27 mouse cellular contexts compared by ENCODE assay signal in the genomic region with DNA sequence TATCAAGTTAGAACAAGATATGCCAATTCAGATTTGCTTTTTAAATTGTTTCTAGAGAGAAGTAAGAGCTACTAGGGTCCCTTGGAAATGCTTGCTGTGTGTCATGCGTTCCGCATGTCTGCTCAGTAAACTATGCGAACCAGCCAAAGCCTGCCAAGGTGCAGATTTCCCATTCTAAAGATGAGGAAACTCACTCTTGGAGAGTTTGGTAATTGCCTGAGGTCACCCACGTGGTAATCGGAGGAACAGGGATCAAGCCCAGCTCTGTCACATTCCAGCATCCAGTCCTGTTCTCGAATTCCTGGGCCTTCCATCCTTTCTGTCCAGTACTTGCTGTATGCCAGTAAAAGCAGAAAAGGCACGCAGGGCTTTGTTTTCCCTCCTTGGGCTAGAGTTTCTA.
DNase-seq lines count a peak whose midpoint lies in the region; ATAC-seq and TF ChIP-seq lines count a peak whose summit lies in the region.
"Had no signal": no experiment of that assay in that cellular context is flagged by ENCODE, and none has a peak within 500 bp of the region (broad histone marks: within the 10 kb centered on the region; RNA-seq: fewer than 3 reads in every experiment).

No protein-coding gene starts in this region.

- H3K9ac ChIP-seq in kidney, embryonic 15.5 days: no peak overlapping the region
- H3K9ac ChIP-seq: embryonic facial prominence, embryonic 12.5 days; forebrain, postnatal 0 days; heart, embryonic 12.5 days; heart, embryonic 15.5 days; hindbrain, embryonic 13.5 days; intestine, embryonic 15.5 days had no signal

- H3K9me3 ChIP-seq in kidney, embryonic 15.5 days (replicated peaks): no peaks in the 10 kb centered on the region
- H3K9me3 ChIP-seq: embryonic facial prominence, embryonic 12.5 days; heart, embryonic 12.5 days; heart, embryonic 15.5 days; hindbrain, embryonic 10.5 days; hindbrain, embryonic 13.5 days; intestine, embryonic 15.5 days had no signal

- H3K27ac ChIP-seq in kidney, embryonic 15.5 days: peak overlapping the region; percentile 1; the same call in 1 of the 2 replicates
- H3K27ac ChIP-seq: embryonic facial prominence, embryonic 12.5 days; gastrocnemius, adult 2 months; heart, embryonic 15.5 days; hindbrain, embryonic 10.5 days; hindbrain, embryonic 13.5 days; intestine, embryonic 15.5 days had no signal

- no peak for ATAC-seq in kidney, embryonic 15.5 days (replicated peaks; ENCODE audit: low FRiP score)
- ATAC-seq in Patski: no peak
- ATAC-seq: forebrain, embryonic 14.5 days; forebrain, postnatal 0 days; hindbrain, embryonic 16.5 days; intestine, embryonic 15.5 days had no signal

- H3K4me1 ChIP-seq in kidney, embryonic 15.5 days: peaks cover 14% of the 10 kb centered on the region
- H3K4me1 ChIP-seq: embryonic facial prominence, embryonic 12.5 days; hindbrain, embryonic 13.5 days had no signal

- no peak overlapping the region for H3K4me2 ChIP-seq in kidney, embryonic 15.5 days
- H3K4me2 ChIP-seq: embryonic facial prominence, embryonic 12.5 days; heart, embryonic 12.5 days; heart, embryonic 15.5 days; hindbrain, embryonic 13.5 days; intestine, embryonic 15.5 days had no signal

- CTCF ChIA-PET in Patski (lab: Charles Lee): no interaction called here

- TF ChIP-seq CTCF in Patski (IDR thresholded peaks at IDR 0.05): no peak

- H3K27me3 ChIP-seq in kidney, embryonic 15.5 days: no peaks in the 10 kb centered on the region
- no peaks in the 10 kb centered on the region for H3K27me3 ChIP-seq in Patski
- H3K27me3 ChIP-seq: embryonic facial prominence, embryonic 12.5 days; heart, embryonic 12.5 days; heart, embryonic 15.5 days; hindbrain, embryonic 13.5 days; intestine, embryonic 15.5 days had no signal

- WGBS in kidney, embryonic 15.5 days: 61% methylated on average over 7 of the region's 7 CpGs

- H3K36me3 ChIP-seq in kidney, embryonic 15.5 days: no peaks in the 10 kb centered on the region
- H3K36me3 ChIP-seq: embryonic facial prominence, embryonic 12.5 days; heart, embryonic 12.5 days; heart, embryonic 15.5 days; hindbrain, embryonic 10.5 days; hindbrain, embryonic 13.5 days; intestine, embryonic 15.5 days had no signal

- no peak for DNase-seq in kidney, postnatal 4 days
- DNase-seq in Muller cell, postnatal 12 days (ENCODE audit: inconsistent ontology term): peak; percentile 34
- peak; percentile 31 for DNase-seq in Patski (ENCODE audit: low read depth, low spot score)
- peak; percentile 68 for DNase-seq in gonadal fat pad, adult 2 months (ENCODE audit: low read depth)
- no peak for DNase-seq in right cerebral cortex, postnatal 4 days
- DNase-seq in cerebellum, adult 9-11 months: no peak
- DNase-seq: adrenal gland, adult 2 months; adrenal gland, postnatal 14 days; B cell, adult 2 months; cerebellum, adult 11 months; cerebellum, adult 8-10 months; cerebellum, postnatal 14 days; forebrain, postnatal 0 days; gastrocnemius, adult 2 months; gastrocnemius, postnatal 14 days; heart, adult 18-20 months; heart, postnatal 10 days; heart, postnatal 36 days had no signal

- POLR2A ChIA-PET in Patski (lab: Charles Lee): no interaction called here

- H3K4me3 ChIP-seq in kidney, embryonic 15.5 days (replicated peaks): no peak overlapping the region
- H3K4me3 ChIP-seq: embryonic facial prominence, embryonic 12.5 days; gastrocnemius, adult 2 months; heart, embryonic 12.5 days; heart, embryonic 15.5 days; hindbrain, embryonic 10.5 days; hindbrain, embryonic 13.5 days; intestine, embryonic 15.5 days had no signal

- in situ Hi-C loops in Patski (cut with MboI; ENCODE audit: low pct_unique_long_range_greater_than_20kb): loop anchor here (5.0 kb wide), 2 partner anchors 94 to 154 kb away; a partner anchor contains a TSS

Comparison
In these comparisons a context has a peak if more than half of its experiments do, and no peak if none do; other contexts are left out.
1. DNase-seq: peak in Muller cell, postnatal 12 days (single experiment), Patski (single experiment) and gonadal fat pad, adult 2 months (single experiment); none in kidney, postnatal 4 days (0 of 2), right cerebral cortex, postnatal 4 days (single experiment) and cerebellum, adult 9-11 months (single experiment).